Mouse (Mus musculus) liver, embryonic 15.5 days (tissue): ENCODE results near the gene Brd4. TPM values are rescaled to one million over a fixed set of nuclear protein-coding genes. Genes with fewer than 3 reads are reported as not detected.
"Not testable (repeated sequence)": the region's sequence is repeated elsewhere in the genome, so short reads cannot be mapped to it uniquely, and the experiment has no call there.

Experiments
- ATAC-seq: fragments of 200-750 bp; cut with Nextera tagmentation; 2 replicates; pipeline ENCODE4 v1.8.0; 2017; ENCODE audit warnings: moderate number of reproducible peaks, mild to moderate bottlenecking, moderate library complexity; ENCODE audit not compliant: insufficient read depth
- H3K27ac ChIP-seq: fragments of 300-500 bp; sonication (generic); replicated peaks from 2 replicates; pipeline ENCODE4 v1.5.1; 2015; ENCODE audit warnings: mild to moderate bottlenecking, inconsistent platforms
- H3K27me3 ChIP-seq: fragments of 300-500 bp; sonication (generic); 2 replicates; pipeline ENCODE4 v1.6.1; 2015; ENCODE audit warnings: mild to moderate bottlenecking, inconsistent platforms
- H3K36me3 ChIP-seq: fragments of 300-500 bp; sonication (generic); replicated peaks from 2 replicates; pipeline ENCODE4 v1.6.1; 2015; ENCODE audit warnings: moderate library complexity, mild to moderate bottlenecking, inconsistent platforms
- H3K4me1 ChIP-seq: fragments of 300-500 bp; sonication (generic); replicated peaks from 2 replicates; pipeline ENCODE4 v1.6.1; 2015; ENCODE audit warnings: inconsistent platforms
- H3K4me2 ChIP-seq: fragments of 300-500 bp; sonication (generic); 2 replicates; pipeline ENCODE4 v1.6.1; 2015; ENCODE audit warnings: moderate library complexity, mild to moderate bottlenecking, inconsistent platforms
- H3K4me3 ChIP-seq: fragments of 300-500 bp; sonication (generic); replicated peaks from 2 replicates; pipeline ENCODE4 v1.5.1; 2015; ENCODE audit warnings: mild to moderate bottlenecking, inconsistent platforms
- H3K9ac ChIP-seq: fragments of 300-500 bp; sonication (generic); 2 replicates; pipeline ENCODE4 v1.6.1; 2015; ENCODE audit warnings: moderate library complexity, mild to moderate bottlenecking, inconsistent platforms
- H3K9me3 ChIP-seq: fragments of 300-500 bp; sonication (generic); replicated peaks from 2 replicates; pipeline ENCODE4 v1.6.1; 2016; ENCODE audit warnings: inconsistent platforms
- WGBS: fragments of 180-500 bp; shearing (Covaris S2); methylation state at CpG from one replicate; pipeline ENCODE4 v1.1.7; 2015; ENCODE audit warnings: mixed read lengths; ENCODE audit not compliant: insufficient replicate concordance; 5-methylcytosine and 5-hydroxymethylcytosine counted together
- polyA plus RNA-seq: library from polyadenylated mRNA; unstranded; fragments of >200 nt; fragmentation: Nextera tagmentation; extraction: Ambion mirVana; gene quantifications from 2 replicates; pipeline ENCODE4 v1.2.1, GENCODE M21; 2015

The Brd4 gene
- polyA plus RNA-seq, 1 experiment from 2014 or later: 31.5 TPM

DNA sequence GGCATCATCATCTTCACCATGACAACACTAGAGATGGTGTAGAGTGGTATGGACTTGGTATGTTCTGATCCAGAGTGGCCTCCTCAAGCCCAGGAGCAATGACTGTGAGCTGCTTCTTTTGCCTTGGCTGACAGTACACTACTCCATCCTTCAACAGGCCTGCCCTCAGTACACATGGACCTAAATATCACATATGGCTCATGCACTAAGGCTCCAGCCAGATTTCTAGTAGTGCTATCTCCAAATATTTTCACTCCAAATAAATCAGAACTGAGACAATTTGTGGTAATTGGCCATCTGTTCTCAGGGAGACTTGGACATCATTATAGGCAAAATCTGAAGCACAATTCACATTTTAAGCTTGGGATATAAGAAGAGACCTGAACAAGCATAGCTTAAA is 51.3 kb downstream of the Brd4 start:
- Histone ChIP-seq H3K4me2 (no peak overlapping the region), H3K4me1 (0 out of 2 replicates have a peak, but pooled peaks cover 13% of the 10 kb centered on the region), H3K27me3 (no peaks in the 10 kb centered on the region), H3K27ac (no peak overlapping the region), H3K36me3 (peaks cover 30% of the 10 kb centered on the region), H3K9ac (no peak overlapping the region), H3K9me3 (no peaks in the 10 kb centered on the region), H3K4me3 (no peak overlapping the region)
- ATAC-seq: no peak

DNA sequence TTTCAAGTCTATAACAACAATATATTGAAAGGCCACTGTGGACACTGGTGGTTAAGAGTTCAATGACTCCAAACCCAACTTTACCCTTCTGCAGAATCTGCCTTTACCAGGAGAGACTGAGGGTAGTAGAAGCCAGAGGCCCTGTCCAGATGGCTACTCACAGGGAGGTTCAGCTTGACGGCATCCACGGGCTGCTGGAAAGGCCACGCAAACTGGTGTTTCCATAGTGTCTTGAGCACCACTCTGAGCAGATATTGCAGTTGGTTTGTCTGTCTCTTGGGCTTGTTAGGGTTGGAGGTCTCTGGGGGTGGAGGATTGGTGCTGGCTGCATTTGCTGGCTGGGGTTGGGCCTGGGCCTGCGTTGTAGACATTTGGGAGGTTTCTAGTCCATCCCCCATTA is 55.3 kb downstream of the Brd4 start:
- ATAC-seq: no peak
- 97% methylated on average over 4 of the region's 4 CpGs for WGBS
- H3K27me3 ChIP-seq: no peaks in the 10 kb centered on the region
- no peak overlapping the region for H3K4me3 ChIP-seq
- H3K36me3 ChIP-seq: peaks cover 59% of the 10 kb centered on the region
- H3K4me2 ChIP-seq: no peak overlapping the region
- no peak overlapping the region for H3K27ac ChIP-seq
- no peaks in the 10 kb centered on the region for H3K9me3 ChIP-seq
- H3K4me1 ChIP-seq: 0 out of 2 replicates have a peak, but pooled peaks cover 2% of the 10 kb centered on the region
- H3K9ac ChIP-seq: no peak overlapping the region

DNA sequence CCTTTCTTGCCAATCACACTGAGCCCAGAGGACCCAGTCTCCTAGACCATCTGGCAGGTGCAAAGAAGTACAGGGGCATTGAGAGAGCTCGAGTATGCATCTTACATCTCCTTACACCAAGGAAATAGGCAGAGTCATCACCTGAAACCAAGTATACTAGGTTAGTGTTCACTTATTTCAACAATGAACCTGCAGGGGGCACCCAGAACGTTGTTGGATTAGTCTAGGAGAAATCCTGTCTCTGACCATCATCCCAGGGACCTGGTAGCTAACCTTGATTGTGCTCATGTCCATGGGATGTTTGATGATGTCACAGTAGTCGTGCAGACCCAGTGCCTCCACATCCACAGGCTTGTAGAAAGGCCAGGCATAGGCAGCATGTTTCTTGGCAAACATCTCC is 63.6 kb downstream of the Brd4 start:
- H3K36me3 ChIP-seq: peaks cover 100% of the 10 kb centered on the region
- no peak for ATAC-seq
- 57% methylated on average over 3 of the region's 3 CpGs for WGBS

DNA sequence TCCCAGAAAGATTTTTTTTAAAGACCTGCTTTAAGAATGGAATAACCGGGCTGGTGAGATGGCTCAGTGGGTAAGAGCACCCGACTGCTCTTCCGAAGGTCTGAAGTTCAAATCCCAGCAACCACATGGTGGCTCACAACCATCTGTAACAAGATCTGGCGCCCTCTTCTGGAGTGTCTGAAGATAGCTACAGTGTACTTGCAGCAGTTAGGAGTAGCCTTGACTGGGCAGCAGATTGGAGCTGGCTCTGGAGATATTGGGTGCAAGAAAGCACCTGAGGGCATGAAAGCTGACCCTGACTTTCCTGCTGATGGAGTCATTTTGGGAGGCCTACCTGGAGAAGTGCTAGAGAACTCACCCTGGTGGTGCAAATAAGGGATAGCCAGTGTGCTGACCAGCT is 68.9 kb downstream of the Brd4 start:
- not testable (repeated sequence) for H3K4me3 ChIP-seq, H3K9me3 ChIP-seq, H3K9ac ChIP-seq, H3K4me1 ChIP-seq, H3K27ac ChIP-seq, ATAC-seq, H3K4me2 ChIP-seq, H3K27me3 ChIP-seq
- 73% methylated on average over 4 of the region's 4 CpGs for WGBS
- H3K36me3 ChIP-seq: peaks cover 100% of the 10 kb centered on the region

More for the DNA sequence above, 63.6 kb downstream of the Brd4 start:
- Histone ChIP-seq H3K9ac (no peak overlapping the region), H3K27me3 (no peaks in the 10 kb centered on the region), H3K4me3 (no peak overlapping the region), H3K4me1 (no peaks in the 10 kb centered on the region), H3K4me2 (no peak overlapping the region), H3K9me3 (no peaks in the 10 kb centered on the region), H3K27ac (no peak overlapping the region)

DNA sequence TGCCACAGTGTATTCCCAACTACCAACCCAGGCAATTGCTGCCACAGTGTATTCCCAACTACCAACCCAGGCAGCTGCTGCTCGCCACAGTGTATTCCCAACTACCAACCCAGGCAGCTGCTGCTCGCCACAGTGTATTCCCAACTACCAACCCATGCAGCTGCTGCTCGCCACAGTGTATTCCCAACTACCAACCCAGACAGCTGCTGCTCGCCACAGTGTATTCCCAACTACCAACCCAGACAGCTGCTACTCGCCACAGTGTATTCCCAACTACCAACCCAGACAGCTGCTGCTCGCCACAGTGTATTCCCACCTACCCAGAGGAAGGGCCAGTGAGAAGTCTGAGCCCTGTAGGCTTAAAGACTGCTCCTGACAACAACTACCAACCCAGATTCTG is 73.0 kb downstream of the Brd4 start:
- not testable (repeated sequence) for ATAC-seq, H3K27me3 ChIP-seq, H3K9me3 ChIP-seq, H3K4me3 ChIP-seq, H3K4me2 ChIP-seq, H3K27ac ChIP-seq, H3K4me1 ChIP-seq, H3K9ac ChIP-seq
- peaks cover 100% of the 10 kb centered on the region for H3K36me3 ChIP-seq
- WGBS: 96% methylated on average over 6 of the region's 6 CpGs

DNA sequence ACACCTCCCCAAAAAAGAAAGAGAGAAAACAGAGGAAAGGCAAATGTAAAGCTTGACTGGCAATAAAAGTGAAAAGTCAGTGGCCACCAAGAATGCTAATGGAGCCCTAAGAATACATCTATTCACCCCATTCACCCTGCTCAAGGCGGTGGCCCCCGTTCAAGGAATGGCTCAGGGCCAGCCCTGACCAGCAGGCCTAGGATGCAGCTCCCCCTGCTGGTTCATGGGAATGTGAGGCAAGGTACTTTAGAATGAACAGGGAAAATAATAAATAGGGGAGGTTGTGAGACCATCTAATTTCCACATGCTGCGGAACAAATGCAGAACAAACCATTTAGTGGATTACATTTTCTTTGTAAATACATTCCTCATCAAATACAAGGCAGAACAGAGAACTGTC is 74.8 kb downstream of the Brd4 start:
- Histone ChIP-seq H3K27me3 (no peaks in the 10 kb centered on the region), H3K4me2 (no peak overlapping the region), H3K9me3 (no peaks in the 10 kb centered on the region), H3K4me1 (no peaks in the 10 kb centered on the region), H3K4me3 (no peak overlapping the region), H3K9ac (no peak overlapping the region), H3K36me3 (peaks cover 100% of the 10 kb centered on the region), H3K27ac (no peak overlapping the region)
- no peak for ATAC-seq
- WGBS: 59% methylated on average over 3 of the region's 3 CpGs

DNA sequence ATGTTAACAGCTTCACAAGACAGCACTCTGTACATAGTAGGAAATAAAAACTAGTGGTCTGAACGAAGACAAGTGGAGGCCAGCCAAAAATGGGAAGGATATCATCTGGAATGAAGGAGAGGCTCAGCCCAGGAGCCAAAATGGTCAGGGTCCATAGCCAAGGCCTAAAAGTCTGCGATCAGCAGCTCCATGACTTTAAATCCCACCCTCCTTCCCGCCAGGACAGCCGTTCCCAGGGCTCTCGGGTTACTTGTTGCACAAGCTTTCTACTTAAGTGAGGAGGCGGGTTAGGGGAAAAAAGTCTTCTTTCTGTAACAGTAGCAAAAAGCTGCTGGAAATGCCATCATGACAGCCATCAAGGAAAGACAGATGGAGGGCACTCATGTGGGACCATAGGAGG is 75.4 kb downstream of the Brd4 start:
- Histone ChIP-seq H3K9ac (no peak overlapping the region), H3K27ac (no peak overlapping the region), H3K4me1 (no peaks in the 10 kb centered on the region), H3K27me3 (no peaks in the 10 kb centered on the region), H3K36me3 (peaks cover 100% of the 10 kb centered on the region), H3K4me2 (no peak overlapping the region), H3K9me3 (no peaks in the 10 kb centered on the region), H3K4me3 (no peak overlapping the region)
- ATAC-seq: no peak
- WGBS: 83% methylated on average over 6 of the region's 6 CpGs

DNA sequence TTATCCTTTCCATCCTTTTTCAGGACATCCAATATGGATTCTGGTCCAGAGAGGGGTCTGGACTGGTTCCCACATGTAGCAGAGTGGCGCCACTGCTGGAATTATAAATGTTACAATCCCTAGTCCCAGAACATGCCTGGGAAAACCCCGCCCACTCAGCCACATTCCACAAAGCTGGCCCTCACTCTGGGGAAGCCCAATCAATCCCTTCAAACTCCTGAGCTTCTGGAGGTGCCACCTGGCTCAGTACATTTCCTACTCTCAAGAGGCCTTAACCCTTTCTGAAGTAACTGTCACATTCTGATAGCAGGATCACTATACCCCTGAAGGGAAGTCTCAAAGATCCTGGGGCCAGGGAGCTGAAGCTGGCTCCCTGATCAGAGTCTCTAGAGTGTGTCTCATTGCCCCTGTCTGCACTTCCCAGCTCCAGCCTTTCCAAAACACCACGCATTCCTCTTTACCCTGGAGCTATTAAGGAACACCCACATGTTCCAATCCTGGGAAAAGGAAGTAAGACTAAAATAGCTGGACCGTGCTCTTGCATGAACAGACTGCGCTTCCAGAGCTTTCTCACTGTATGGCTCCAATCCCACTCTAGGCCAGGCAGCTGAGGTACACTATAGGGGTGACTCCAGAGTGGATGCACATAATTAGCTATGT is 76.8 kb downstream of the Brd4 start:
- peaks cover 100% of the 10 kb centered on the region for H3K36me3 ChIP-seq
- no peak overlapping the region for H3K4me3 ChIP-seq
- H3K4me2 ChIP-seq: no peak overlapping the region
- no peaks in the 10 kb centered on the region for H3K4me1 ChIP-seq
- no peak overlapping the region for H3K27ac ChIP-seq
- no peaks in the 10 kb centered on the region for H3K9me3 ChIP-seq
- no peak overlapping the region for H3K9ac ChIP-seq
- ATAC-seq: no peak
- 89% methylated on average over 5 of the region's 5 CpGs for WGBS
- H3K27me3 ChIP-seq: no peaks in the 10 kb centered on the region

DNA sequence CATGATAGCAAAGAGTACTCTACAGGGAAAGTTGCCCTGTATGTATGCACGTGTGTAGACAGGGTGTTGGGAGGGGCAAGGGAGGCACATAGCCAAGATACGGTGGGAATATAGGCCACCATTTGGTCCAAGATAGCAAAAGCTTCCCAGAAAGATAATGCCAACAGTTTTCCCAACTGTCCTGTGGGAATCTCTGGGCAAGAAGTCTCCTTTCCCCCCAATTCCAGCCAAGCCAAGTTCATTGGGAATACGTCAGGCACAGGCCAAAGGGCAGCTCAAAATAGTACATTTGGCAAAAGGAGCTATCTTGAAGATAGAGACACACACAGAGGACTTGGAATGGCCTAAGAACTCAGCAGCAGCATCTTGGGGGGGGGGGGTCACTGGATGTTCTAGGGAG is 79.2 kb downstream of the Brd4 start:
- H3K9me3 ChIP-seq: no peaks in the 10 kb centered on the region
- no peak overlapping the region for H3K9ac ChIP-seq
- ATAC-seq: no peak
- H3K27ac ChIP-seq: no peak overlapping the region
- H3K4me3 ChIP-seq: no peak overlapping the region
- no peaks in the 10 kb centered on the region for H3K4me1 ChIP-seq
- no peaks in the 10 kb centered on the region for H3K27me3 ChIP-seq
- peaks cover 100% of the 10 kb centered on the region for H3K36me3 ChIP-seq
- 78% methylated on average over 3 of the region's 3 CpGs for WGBS
- no peak overlapping the region for H3K4me2 ChIP-seq

DNA sequence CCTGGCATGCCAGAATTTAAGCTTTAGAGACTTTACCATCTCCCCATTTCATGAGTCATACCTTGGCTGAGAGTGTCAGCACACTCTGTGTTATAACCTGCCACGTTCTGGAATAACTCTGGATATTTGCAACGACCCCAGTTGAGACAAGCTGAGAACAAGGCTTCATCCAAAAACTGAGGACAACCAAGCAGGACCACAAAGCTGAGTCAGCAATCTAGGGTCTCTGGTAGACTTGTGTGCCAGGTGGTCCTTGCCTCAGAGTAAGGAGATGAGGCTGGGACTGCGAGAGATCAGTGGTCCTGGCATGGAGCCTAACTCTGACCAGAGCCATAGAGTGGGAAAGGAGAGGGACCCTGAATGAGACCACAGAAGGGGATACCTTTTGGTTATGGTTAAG is 81.5 kb downstream of the Brd4 start:
- ATAC-seq: no peak
- Histone ChIP-seq H3K4me1 (no peaks in the 10 kb centered on the region), H3K9ac (no peak overlapping the region), H3K27ac (no peak overlapping the region), H3K4me2 (no peak overlapping the region), H3K9me3 (no peaks in the 10 kb centered on the region), H3K36me3 (peaks cover 100% of the 10 kb centered on the region), H3K27me3 (no peaks in the 10 kb centered on the region), H3K4me3 (no peak overlapping the region)
- WGBS: 87% methylated on average over 3 of the region's 3 CpGs

DNA sequence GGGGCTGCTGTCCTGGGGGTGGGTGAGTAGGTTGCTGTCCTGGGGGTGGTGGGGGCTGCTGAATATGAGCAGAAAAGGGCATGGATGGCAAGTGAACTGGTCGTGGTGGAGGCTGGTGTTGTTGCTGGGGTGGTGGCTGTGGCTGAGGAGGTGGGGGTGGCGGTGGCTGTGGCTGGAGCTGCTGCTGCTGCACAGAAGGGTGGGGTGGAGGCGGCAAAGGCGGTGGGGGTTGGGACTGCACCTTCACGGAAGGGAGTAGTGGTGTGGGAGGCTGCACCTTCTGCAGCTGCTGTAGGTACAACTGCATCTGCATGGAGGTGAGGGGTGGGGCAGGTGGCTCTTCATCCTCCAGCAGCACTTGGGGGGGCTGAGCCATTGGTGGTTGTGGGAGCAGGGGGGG is 83.4 kb downstream of the Brd4 start:
- H3K4me3 ChIP-seq: no peak overlapping the region
- ATAC-seq: no peak
- no peaks in the 10 kb centered on the region for H3K9me3 ChIP-seq
- H3K27ac ChIP-seq: no peak overlapping the region
- H3K36me3 ChIP-seq: peaks cover 100% of the 10 kb centered on the region
- H3K4me1 ChIP-seq: no peaks in the 10 kb centered on the region
- H3K9ac ChIP-seq: no peak overlapping the region
- H3K27me3 ChIP-seq: no peaks in the 10 kb centered on the region
- no peak overlapping the region for H3K4me2 ChIP-seq
- WGBS: 66% methylated on average over 5 of the region's 5 CpGs

DNA sequence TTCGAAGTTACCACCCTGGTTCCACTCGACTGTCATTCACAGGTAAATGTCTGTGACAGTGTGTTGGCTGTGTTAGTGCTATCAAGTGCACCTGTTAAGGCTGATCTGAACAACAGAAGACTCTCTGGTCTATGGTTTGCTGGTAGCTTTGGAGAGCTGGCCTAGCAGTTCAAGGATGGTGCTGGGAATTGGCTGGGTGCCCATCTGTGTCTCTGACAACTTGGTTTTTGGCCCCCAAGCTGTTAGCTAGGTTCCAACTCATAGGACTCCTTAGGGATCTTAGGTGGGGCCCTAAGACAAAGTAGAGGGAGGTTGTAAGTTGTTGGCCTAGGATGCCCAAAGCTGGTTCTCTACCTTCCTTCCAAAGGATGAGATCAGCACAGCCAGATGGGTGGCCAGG is 84.7 kb downstream of the Brd4 start:
- Histone ChIP-seq H3K27me3 (no peaks in the 10 kb centered on the region), H3K4me1 (0 out of 2 replicates have a peak, but pooled peaks cover 3% of the 10 kb centered on the region), H3K9me3 (no peaks in the 10 kb centered on the region), H3K27ac (no peak overlapping the region), H3K36me3 (peaks cover 96% of the 10 kb centered on the region), H3K4me2 (no peak overlapping the region), H3K9ac (no peak overlapping the region), H3K4me3 (no peak overlapping the region)
- ATAC-seq: no peak
- WGBS: 62% methylated on average over 2 of the region's 2 CpGs
